Mouse (Mus musculus): ENCODE results near the gene Akap1. TPM values are rescaled to one million over a fixed set of nuclear protein-coding genes. Genes with fewer than 3 reads are reported as not detected.
"Not testable (repeated sequence)": the region's sequence is repeated elsewhere in the genome, so short reads cannot be mapped to it uniquely, and the experiment has no call there.

Akap1 gene
- 100 to 1,000 TPM; 113 to 148 (median 138) TPM for total RNA-seq (2022)

DNA sequence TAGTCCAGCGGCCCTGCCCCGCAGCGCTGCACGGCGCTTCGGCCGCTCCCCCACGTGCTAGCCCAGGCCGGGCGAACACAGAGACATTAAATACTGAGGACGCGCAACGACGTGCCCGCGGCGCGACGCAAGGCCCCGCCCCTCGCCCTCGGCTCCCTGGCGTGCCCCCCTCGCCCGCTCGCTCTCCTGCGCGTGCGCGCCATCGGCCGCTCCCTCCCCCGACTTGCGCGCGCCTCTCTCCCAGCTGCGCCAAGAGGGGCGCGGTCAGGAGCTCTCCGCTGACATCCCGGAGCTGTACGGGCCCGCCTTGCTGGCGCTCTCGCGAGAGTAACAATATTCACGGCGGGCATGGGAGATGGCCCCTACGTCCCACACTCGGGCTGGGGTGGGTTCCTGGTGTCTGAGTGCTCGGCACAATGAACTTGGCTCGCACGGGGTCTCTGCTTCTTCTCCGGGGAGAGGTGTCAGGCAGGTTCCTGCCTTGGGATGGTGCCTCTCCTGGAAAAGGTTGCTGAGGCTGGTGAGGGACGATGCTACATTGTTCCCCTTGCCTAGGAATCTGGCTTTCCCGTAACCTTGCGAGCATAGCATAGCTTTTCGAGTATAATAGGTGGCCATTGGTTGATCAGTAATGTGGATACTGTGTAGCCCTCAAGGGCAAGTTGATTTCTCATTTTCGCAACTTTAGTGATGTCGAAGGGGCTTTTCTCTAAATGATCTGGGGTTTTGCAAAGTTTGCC, at the start of gene Akap1:
Gene Akap1 (minus strand): TSS at position 129 of the 740 bp plus-strand sequence.
- DNase-seq (ENCODE audit: low spot score): peak; percentile 97

DNA sequence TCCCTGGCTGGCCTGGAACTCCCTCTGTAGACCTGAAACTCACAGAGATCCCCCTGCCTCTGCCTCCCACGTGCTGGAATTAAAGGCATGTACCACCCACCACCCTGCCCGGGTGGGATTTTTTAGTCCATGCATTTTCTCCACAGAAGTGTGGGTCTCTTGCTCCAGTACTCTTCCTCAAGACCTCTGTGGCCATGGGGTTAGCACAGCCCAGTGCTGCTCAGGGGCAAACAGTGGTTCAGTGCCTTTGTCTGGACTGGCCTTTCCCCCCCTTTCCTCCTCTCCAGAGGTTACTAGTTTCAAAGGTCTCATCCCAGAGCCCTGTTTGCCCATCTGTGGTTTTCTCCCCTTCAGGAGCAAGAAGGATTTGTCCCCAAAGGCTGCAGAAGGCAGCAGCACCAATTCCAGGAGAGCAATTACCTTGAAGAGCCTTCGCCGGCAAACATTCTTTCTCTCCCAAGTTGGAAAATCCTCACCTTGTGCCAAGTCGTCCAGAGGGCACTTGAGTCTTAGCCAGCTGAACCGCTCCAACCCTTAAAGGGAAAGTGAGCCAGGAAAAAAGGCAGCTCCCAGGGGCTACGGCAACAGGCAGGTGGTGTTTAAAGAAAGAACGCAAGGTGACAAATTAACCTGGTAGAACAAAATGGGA, 45.1 kb upstream of the Akap1 start:
- DNase-seq (ENCODE audit: low spot score): peak; percentile 54

GRCm38 (mm10) chr11:88908557-88909211, 44.3 kb upstream of the Akap1 start:
- no peak for DNase-seq (ENCODE audit: low spot score)

GRCm38 (mm10) chr11:88907886-88908285, 43.5 kb upstream of the Akap1 start:
- DNase-seq (ENCODE audit: low spot score): no peak

- no peak for DNase-seq (ENCODE audit: low spot score)
Measured at GRCm38 (mm10) chr11:88905621-88906020, 41.2 kb upstream of the Akap1 start.

DNA sequence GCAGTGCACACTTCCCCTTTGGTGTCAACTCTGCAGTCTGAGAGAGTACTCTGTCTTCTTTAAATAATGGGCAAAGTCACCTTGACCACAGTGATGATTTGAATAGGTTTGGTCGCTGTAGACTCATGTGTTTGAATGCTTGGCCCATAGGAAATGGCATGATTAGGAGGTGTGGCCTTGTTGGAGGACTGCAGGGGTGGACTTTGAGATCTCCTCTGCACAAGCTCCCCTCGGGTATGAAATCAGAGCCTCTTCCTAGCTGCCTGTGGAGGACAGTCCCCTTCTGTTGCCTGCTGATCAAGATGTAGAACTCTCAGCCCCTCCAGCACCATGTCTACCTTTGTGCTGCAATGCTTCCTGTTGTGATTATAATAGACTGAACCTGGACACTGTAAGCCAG, 39.7 kb upstream of the Akap1 start:
- DNase-seq (ENCODE audit: low spot score): no peak

DNA sequence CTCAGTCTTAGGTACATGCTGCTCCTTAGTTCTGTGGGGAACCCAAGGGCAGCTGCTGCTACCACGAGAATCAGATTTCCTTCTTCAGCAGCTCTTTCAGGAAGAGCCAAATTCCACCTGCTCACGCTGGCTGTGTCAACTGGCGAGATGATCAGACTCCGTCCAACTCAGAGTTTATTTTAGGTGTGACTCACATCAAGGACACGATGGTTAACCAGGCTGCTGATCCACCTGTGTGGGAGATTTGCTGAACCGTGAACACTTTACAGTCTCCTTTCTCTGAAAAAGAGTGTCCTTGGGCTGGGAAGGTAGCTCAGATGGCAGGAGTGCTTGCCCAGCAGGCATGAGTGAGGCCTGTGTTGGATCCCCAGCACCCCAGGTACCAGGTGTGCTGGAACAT, 38.4 kb upstream of the Akap1 start:
- no peak for DNase-seq (ENCODE audit: low spot score)

DNA sequence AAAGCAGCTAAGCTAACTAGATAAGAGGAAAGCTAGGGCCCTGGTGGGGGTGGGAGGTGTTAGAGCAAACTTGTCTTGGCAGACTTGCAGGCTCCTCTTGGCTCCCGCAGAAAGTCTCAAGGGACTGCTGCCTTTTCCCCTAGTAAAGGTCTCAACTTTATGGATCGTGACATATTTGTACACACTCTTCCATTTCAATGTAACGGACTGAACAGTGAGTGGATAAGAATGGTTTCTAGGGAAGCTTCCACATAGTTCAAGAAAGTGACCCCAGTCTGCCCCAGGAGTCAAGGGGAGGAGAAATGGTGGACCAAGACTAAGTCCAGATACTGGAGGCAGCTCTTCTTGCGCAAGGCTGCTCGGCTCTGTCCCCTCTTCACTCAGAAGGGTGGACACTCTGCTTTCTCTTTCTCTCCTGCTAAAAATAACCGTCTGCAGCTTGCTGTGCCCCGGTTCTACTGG, 37.0 kb upstream of the Akap1 start:
- peak; percentile 60 for DNase-seq (ENCODE audit: low spot score)

- no peak for DNase-seq (ENCODE audit: low spot score)
Measured at GRCm38 (mm10) chr11:88899561-88899960, 35.2 kb upstream of the Akap1 start.

DNA sequence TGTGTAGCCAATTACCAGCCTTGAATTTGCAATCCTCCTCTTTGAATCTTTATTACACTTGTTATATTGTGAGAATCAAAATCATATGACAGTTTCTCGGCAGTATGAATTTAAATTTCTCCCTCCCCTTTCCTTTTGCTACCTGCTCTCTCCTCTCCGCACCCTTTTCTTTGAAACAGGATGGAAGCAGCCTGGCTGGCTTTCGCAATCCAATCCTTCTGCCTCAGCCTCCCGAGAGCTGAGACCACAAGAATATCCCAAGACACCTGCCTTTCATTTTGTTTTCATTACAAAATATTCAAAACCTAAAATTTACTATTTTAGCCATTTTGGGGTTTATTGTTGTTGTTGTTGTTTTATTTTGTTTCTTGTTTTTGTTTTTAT, 34.0 kb upstream of the Akap1 start:
- DNase-seq (ENCODE audit: low spot score): no peak

DNA sequence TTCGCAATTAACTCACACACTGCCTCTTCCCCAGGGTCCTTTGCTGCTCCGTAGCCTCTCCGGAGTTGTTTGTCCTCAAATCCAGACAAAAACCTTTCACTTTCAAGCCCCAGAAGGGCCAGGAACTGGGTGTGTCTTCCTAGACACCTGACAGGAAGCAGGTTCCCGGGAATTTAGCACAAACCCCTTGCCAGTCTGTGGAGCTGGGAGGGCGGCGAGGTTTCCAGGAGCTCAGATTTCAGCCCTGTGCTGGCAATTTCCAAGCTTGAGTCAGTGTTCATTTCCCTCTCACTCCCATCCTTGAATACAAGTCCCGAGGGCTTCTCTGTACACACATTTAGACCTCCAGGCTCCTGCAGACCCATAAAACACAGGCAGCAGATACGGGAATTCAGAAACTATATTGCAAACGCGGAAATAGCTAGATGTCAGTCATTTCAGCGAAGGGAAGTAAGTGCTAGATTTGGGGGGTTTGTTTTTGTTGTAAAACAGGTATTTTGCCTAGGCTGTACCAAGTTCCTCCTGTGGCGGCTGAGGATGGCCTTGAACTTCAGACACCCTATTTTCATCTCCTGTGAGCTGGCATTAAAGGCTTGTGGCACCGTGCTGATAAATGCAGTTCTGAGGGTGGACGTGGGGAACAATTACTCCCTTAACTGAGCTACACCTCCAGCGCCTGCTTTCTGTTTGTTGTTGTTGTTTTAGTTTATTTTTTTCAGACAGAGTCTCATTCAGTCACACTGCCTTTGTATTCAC, 33.4 kb upstream of the Akap1 start:
- DNase-seq (ENCODE audit: low spot score): peak; percentile 62

DNA sequence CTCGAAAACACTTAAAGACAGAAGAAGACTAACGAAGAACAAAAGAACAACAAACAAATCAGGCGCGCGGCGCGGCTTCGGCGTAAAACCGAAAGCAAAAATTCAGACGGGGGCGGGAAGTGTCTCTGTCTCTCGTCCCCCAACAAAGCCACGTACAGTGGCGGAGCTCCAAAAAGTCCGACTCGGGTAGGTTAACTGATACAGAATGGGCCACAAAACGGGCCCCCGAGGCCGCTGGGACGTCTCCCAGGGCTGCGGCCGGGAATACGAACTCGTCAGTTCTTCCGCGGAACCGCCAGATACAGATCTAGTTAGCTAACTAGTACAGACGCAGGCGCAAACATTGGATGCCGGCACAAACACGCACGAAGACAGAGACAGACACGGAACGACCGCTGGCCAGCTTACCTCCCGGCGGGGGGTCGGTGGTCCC, 31.4 kb upstream of the Akap1 start:
- DNase-seq (ENCODE audit: low spot score): peak; percentile 62

- not testable (repeated sequence) for DNase-seq (ENCODE audit: low spot score)
Measured at GRCm38 (mm10) chr11:88895235-88895634, 30.8 kb upstream of the Akap1 start.

DNA sequence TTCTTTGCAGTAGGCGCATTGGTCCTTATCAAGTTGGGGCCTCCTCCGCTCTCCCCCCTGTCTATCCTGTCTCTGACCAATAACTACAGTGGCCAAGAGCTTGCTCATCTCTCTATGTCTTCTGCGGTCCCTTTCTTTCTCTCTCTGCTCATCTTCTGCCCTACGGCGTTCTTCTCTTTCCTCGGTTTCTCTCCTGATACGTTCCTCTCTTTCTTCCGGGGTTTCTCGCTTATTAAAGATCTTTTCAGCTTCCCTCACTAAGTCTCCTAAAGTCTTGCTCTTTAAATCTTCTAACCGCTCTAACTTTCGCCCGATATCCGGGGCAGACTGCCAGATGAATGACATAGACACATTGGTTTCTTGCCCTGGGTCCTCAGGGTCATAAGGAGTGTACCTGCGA, 29.9 kb upstream of the Akap1 start:
- not testable (repeated sequence) for DNase-seq (ENCODE audit: low spot score)

GRCm38 (mm10) chr11:88893501-88893900, 29.1 kb upstream of the Akap1 start:
- DNase-seq (ENCODE audit: low spot score): not testable (repeated sequence)

GRCm38 (mm10) chr11:88892789-88893188, 28.4 kb upstream of the Akap1 start:
- DNase-seq (ENCODE audit: low spot score): not testable (repeated sequence)

DNA sequence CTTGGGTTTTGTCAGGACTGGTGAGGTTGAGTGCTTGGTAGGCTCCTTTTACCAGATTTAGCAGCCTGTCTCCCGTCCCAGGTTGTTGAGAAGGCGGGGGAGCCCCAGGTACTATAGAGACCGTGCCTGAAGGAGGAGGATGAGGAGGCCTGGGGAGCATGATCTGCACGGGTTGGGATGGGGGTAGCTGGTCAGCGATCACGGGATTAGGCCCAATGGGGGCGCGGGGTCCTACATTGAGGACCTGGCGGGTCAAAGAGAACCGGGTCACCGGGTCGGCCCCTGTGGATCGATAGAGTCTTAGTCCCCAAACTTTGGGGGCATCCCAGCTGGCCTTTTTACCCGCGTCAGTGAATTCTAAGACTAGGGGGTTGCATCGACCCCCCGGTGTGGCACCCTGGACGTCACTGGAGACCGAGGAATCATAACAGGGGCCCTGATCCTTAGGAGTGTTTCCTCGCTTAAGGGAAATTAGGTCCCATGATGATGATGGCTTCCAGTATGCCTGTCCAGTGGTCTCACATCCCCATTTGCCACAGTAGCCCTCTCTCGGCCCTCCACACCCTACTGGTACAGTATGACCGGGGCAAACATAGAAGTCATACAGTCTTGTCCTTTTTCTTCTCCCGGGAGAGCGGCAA, 27.7 kb upstream of the Akap1 start:
- DNase-seq (ENCODE audit: low spot score): peak; percentile 57

DNA sequence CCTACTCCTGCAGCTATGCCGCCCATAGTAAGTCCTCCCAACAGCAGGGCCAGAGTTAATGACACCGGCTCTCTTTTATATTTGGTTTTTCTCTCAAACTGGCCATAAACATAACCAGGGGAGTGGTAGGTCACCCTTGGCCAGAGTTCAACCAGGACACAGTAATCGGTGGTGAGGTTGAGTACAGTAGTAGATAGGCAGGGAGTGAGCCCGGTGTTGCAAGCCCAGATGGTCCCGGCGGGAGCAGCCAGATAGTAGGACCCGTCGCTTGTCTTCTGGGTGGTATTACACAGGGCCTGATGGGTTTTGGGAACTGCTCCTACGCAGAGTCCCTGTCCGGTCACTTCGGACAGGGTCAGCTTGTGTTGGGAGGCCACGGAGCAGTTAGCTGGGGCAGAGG, 27.1 kb upstream of the Akap1 start:
- DNase-seq (ENCODE audit: low spot score): peak; percentile 41

DNA sequence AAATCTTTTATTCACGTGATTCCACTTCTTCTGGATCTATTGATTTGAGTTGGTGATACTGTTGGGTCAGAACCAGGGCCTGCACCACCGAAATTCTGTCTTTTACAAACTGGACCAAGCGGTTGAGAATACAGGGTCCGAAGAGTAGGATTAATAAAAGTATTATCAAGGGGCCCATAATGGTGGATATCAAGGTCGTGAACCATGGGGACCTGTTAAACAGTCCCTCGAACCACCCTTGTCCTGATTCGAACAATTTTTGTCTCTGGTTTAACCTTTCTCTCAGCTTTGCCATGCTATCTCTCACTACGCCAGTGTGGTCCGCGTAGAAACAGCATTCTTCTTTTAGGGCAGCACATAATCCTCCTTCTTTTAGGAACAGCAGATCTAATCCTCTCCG, 26.5 kb upstream of the Akap1 start:
- DNase-seq (ENCODE audit: low spot score): not testable (repeated sequence)

- DNase-seq (ENCODE audit: low spot score): no peak
Measured at GRCm38 (mm10) chr11:88888996-88889395, 24.6 kb upstream of the Akap1 start.

GRCm38 (mm10) chr11:88884376-88885065, 20.1 kb upstream of the Akap1 start:
- DNase-seq (ENCODE audit: low spot score): no peak

All from heart, adult 8-10 months (tissue).